Mouse (Mus musculus): ENCODE data around the gene Scgb1a1.
"Not testable (repeated sequence)": the region's sequence is repeated elsewhere in the genome, so short reads cannot be mapped to it uniquely, and the experiment has no call there.

Scgb1a1 gene

GRCm38 (mm10) chr19:9087821-9088220 is at the start of gene Scgb1a1:
Gene Scgb1a1, minus strand, starts transcription at chr19:9087958.
- ATAC-seq (ENCODE audit: low TSS enrichment): no peak

DNA sequence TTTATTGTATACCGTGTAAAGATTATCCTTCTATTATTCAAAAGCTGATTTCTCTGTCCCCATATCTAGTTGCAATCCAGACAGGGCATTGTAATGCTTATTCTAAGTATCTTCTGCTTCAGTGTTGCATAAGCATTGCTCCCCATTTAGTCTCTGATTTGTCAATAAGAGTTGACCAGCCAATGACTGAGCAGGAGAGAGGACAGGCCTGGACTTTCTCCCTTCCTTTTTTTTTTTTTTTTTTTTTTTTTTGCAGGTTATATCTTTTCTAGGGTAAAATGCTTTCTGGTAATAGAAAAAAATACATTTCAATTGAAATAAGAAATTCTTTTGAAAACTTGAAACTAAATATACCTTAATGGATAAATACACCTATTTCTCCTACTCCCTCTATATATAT is 49.4 kb upstream of the Scgb1a1 start:
- ATAC-seq (ENCODE audit: low TSS enrichment): no peak

GRCm38 (mm10) chr19:9135512-9136331 is 48.0 kb upstream of the Scgb1a1 start, which contains the start of gene Asrgl1:
Gene Asrgl1, minus strand, starts transcription at chr19:9135636.
- ATAC-seq (ENCODE audit: low TSS enrichment): peak; percentile 99

- peak; percentile 55 for ATAC-seq (ENCODE audit: low TSS enrichment)
Observed at GRCm38 (mm10) chr19:9134746-9135511, 47.2 kb upstream of the Scgb1a1 start.

- no peak for ATAC-seq (ENCODE audit: low TSS enrichment)
Observed at GRCm38 (mm10) chr19:9129996-9130395, 42.2 kb upstream of the Scgb1a1 start.

- ATAC-seq (ENCODE audit: low TSS enrichment): no peak
Observed at GRCm38 (mm10) chr19:9128499-9129194, 40.9 kb upstream of the Scgb1a1 start.

- ATAC-seq (ENCODE audit: low TSS enrichment): not testable (repeated sequence)
Observed at GRCm38 (mm10) chr19:9123986-9124385, 36.2 kb upstream of the Scgb1a1 start.

- no peak for ATAC-seq (ENCODE audit: low TSS enrichment)
Observed at GRCm38 (mm10) chr19:9122390-9122789, 34.6 kb upstream of the Scgb1a1 start.

GRCm38 (mm10) chr19:9119655-9120425 is 32.1 kb upstream of the Scgb1a1 start:
- ATAC-seq (ENCODE audit: low TSS enrichment): no peak

- 0 out of 2 replicates have a peak, but pooled peaks have one; percentile 31 for ATAC-seq (ENCODE audit: low TSS enrichment)
Observed at GRCm38 (mm10) chr19:9117275-9117674, 29.5 kb upstream of the Scgb1a1 start.

- ATAC-seq (ENCODE audit: low TSS enrichment): no peak
Observed at GRCm38 (mm10) chr19:9116268-9116667, 28.5 kb upstream of the Scgb1a1 start.

- ATAC-seq (ENCODE audit: low TSS enrichment): no peak
Observed at GRCm38 (mm10) chr19:9112043-9112442, 24.3 kb upstream of the Scgb1a1 start.

DNA sequence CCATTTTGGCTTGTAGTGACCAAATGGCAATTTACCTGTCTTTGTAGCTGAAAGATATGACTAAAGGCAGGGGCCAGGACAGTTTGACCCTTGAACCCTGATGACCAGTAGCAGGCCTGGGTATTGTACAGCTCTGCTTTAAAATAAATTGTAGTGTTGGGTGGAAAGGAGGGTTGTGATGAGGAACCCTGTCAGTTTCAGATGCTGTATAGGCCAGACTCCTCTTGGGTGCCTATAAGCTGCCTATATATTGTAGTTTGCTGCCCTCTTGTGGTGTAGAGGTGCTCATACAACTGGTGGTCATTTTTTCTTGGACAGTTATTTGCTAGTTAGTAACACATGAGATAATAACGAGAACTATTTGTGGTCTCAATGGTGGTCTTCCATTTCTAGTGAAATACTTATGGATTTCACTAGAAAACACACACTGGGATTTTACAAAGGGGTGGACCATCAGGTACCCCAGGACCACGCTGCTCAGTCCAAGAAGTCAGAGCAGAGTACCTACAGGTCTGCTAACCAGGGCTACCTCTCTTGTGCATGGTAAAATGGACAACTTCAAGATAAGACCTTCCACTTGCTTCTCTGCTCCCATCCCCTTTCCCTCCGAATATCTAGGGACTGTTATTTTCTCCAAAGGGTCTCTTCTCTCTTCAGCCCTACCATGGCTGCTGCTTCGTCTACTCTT is 22.6 kb upstream of the Scgb1a1 start:
- peak; percentile 82 for ATAC-seq (ENCODE audit: low TSS enrichment)

DNA sequence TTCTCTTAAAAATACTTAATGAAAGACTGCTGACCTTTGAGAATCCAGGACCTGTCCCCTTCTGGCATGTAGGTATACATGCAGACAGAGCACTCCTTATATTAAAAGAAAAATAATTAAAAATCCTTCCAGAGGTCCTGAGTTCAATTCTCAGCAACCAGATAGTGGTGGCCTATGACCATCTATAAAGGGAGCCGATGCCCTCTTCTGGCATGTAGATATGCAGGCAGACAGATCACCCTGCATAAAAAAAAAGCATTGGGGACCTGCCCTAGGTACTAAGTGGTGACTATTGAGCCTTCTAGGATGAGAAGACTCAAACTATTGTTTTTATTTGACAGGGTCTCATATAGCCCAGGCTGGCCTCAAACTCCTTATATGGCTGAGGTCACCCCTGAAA is 20.8 kb upstream of the Scgb1a1 start:
- no peak for ATAC-seq (ENCODE audit: low TSS enrichment)

DNA sequence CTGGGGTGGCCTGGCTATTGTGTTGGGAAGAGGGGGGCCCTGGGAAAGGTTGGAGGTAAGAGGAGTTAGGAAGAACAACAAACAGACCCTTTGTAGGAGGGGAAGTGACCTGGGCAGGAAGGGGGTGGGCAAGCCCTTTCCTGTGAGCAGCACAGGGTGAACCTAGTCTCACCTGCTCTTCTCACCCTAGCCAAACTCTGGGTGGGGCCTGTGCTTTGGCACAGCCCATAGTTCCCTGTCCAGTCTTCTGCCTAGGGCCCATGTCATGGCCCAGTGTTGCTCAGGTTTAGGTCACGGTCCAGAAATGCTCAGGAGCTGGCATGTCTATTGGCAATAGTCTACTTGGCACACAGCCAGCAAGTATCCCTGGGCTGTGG is 19.6 kb upstream of the Scgb1a1 start:
- no peak for ATAC-seq (ENCODE audit: low TSS enrichment)

DNA sequence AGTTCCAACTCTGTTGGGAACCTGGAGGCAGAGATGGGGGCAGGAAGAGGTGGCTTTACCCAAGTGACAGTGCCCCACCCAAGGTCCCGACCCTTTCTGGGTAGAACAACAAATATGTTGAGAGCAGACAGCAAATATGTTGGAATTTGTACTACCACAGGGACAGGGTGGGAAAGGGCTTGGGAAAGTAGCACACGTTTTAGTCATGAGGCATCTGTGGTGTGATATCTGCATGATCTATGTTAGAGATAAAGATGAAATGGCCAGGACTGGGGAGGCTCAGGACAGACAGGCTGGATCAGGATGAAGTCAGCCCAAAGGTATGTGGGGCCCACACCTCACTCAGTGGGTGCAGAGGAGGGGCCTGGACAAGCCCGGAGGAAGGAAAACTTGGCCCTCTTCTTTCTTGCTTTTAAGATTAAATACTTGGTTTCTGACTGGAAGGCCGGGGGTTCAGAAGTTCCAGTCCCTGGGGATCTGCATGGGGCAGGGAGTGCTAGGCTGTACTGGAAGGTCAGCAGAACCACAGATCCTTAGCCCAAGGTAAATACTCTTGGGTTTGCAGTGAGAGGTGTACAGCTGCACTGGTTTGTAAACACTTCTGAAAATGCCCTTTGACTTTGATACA is 19.1 kb upstream of the Scgb1a1 start:
- ATAC-seq (ENCODE audit: low TSS enrichment): no peak

- ATAC-seq (ENCODE audit: low TSS enrichment): no peak
Observed at GRCm38 (mm10) chr19:9106096-9106495, 18.3 kb upstream of the Scgb1a1 start.

DNA sequence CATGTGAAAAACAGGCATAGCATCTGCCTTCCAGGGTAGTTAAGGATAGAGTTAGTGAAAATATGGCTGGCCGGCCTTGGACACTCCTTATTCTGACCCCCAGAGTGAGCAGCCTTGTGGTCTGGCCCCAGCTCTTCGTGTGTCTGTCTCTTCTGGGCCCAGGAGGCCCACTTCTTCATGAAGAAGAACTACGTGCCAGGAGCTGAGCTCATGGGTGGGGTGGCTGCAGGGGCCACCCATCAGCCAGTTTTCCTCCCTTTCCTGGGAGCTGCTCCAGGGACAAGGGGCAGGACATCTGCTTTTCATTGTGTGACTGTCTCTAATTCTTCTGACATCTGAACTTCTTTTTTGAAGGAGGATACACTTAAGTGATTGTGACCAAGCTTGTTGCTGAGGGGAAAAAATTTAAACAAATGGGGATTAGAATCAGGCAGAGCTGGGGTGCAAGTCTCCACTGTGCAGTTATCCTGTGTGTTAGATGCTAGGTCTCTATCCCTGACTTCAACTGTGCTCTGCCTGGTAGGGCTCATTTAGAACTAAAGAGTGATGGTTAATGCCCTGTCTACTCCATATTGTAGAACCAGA is 17.4 kb upstream of the Scgb1a1 start:
- no peak for ATAC-seq (ENCODE audit: low TSS enrichment)

GRCm38 (mm10) chr19:9103986-9104385 is 16.2 kb upstream of the Scgb1a1 start:
- ATAC-seq (ENCODE audit: low TSS enrichment): no peak

- no peak for ATAC-seq (ENCODE audit: low TSS enrichment)
Observed at GRCm38 (mm10) chr19:9101062-9101457, 13.3 kb upstream of the Scgb1a1 start.

All from frontal cortex, adult (tissue).